Mouse (Mus musculus): ENCODE measurements around the gene Thsd7a. TPM values are rescaled to one million over a fixed set of nuclear protein-coding genes. Genes with fewer than 3 reads are reported as not detected.

Thsd7a gene
- polyA plus RNA-seq, 1 experiment from 2014 or later, result 5.1 TPM

DNA sequence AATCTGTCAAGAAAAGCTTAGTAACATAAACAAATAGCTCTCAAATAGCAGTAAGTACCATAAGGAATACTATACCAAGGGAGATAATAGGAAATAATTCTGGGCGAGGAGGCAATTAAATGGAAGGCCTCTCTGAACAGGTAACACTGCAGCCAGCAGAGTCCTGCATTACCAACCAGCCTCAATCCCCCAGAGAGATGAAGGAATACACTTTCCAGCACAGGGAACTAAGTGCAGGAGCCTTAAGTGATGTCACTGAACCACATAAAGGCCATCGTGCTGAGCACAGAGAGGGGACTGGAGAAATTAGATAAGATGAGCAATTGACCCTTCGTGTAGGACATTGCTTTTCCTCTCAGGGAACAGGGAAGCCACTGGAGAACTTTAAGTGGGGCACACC is 36.6 kb downstream of the Thsd7a start:
- no peaks in the 10 kb centered on the region for H3K27me3 ChIP-seq (ENCODE audit: control insufficient read depth, insufficient read depth, low read length)
- no peak overlapping the region for H3K27ac ChIP-seq (ENCODE audit: low read depth, low read length)
- H3K9ac ChIP-seq (ENCODE audit: low read depth, low read length), result no peak overlapping the region
- no peak for ATAC-seq (ENCODE audit: low FRiP score, low TSS enrichment)
- WGBS, result 55% methylated on average over 3 of the region's 3 CpGs
- no peak overlapping the region for H3K4me3 ChIP-seq (ENCODE audit: low read length)
- H3K4me2 ChIP-seq (replicated peaks; ENCODE audit: low read depth, low read length), result no peak overlapping the region
- H3K9me3 ChIP-seq (ENCODE audit: control insufficient read depth, low read length), result no peaks in the 10 kb centered on the region
- H3K36me3 ChIP-seq (ENCODE audit: control insufficient read depth, insufficient read depth, low read length), result no peaks in the 10 kb centered on the region
- no peaks in the 10 kb centered on the region for H3K4me1 ChIP-seq (ENCODE audit: control insufficient read depth, insufficient read depth, low read length)

DNA sequence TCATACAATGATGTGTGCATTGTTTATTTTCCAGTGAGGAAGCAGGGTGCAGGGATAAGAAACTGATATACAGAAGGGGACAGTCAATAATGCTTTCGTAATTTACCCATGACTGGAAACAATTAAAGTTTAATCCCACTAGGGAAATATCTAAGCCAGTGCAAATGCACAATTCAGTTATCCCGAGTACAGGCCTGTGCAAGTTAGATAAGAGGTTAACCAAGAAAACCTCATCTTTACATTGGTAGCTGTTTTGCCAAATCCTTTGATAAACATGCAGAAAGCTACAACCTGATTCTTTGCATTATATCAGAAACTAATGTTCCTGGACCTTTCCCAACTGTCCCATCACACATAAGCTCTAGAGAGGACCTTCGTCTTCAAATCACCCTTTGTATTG is 46.3 kb downstream of the Thsd7a start:
- WGBS, result 93% methylated on average over 3 of the region's 3 CpGs
- Histone ChIP-seq H3K27ac (ENCODE audit: low read depth, low read length) (no peak overlapping the region), H3K4me1 (ENCODE audit: control insufficient read depth, insufficient read depth, low read length) (no peaks in the 10 kb centered on the region), H3K4me3 (ENCODE audit: low read length) (no peak overlapping the region), H3K36me3 (ENCODE audit: control insufficient read depth, insufficient read depth, low read length) (no peaks in the 10 kb centered on the region), H3K9ac (ENCODE audit: low read depth, low read length) (no peak overlapping the region), H3K9me3 (ENCODE audit: control insufficient read depth, low read length) (no peaks in the 10 kb centered on the region), H3K27me3 (ENCODE audit: control insufficient read depth, insufficient read depth, low read length) (no peaks in the 10 kb centered on the region), H3K4me2 (replicated peaks; ENCODE audit: low read depth, low read length) (no peak overlapping the region)
- no peak for ATAC-seq (ENCODE audit: low FRiP score, low TSS enrichment)

DNA sequence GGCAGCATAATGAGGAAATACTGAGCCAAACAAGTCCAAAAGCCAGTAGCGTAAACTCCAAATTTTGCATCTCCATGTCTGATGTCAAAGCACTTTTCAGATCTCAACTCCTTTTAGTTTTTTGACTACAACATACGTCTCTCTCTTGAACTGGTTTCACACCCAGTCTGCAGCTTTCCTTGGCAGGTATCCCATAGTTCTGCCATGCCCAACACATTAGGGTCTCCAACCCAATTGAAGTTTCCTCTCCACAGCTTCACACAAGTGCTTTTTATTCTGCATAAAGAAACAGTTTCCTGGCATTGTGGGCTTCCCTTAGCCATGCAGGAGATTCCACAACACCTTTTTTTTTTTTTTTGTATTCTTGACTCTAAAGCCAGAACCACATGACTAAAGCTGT is 50.1 kb downstream of the Thsd7a start:
- no peak for ATAC-seq (ENCODE audit: low FRiP score, low TSS enrichment)
- no peaks in the 10 kb centered on the region for H3K9me3 ChIP-seq (ENCODE audit: control insufficient read depth, low read length)
- no peak overlapping the region for H3K4me3 ChIP-seq (ENCODE audit: low read length)
- H3K36me3 ChIP-seq (ENCODE audit: control insufficient read depth, insufficient read depth, low read length), result no peaks in the 10 kb centered on the region
- 88% methylated on average over 2 of the region's 2 CpGs for WGBS
- H3K4me1 ChIP-seq (ENCODE audit: control insufficient read depth, insufficient read depth, low read length), result no peaks in the 10 kb centered on the region
- H3K4me2 ChIP-seq (replicated peaks; ENCODE audit: low read depth, low read length), result no peak overlapping the region
- no peak overlapping the region for H3K9ac ChIP-seq (ENCODE audit: low read depth, low read length)
- H3K27ac ChIP-seq (ENCODE audit: low read depth, low read length), result no peak overlapping the region
- H3K27me3 ChIP-seq (ENCODE audit: control insufficient read depth, insufficient read depth, low read length), result no peaks in the 10 kb centered on the region

DNA sequence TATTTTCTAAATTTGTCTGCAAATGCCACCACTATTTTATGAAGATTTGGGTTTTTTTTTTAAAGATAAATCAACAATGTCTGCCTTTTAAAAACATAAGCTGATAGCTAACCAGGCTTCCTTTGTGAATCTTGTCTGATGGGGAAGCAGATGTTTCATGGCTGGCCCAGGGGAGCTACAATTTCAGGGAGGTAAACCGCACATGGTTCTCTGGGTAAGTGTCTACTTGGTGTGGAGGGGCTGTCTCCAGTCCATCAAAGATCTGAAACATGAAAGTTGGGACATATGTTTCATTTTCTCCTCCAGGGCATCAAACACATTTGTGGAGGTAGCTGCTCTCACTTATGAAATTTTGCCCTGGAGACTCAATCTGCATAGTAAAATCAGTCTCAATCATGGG is 55.5 kb downstream of the Thsd7a start:
- no peak overlapping the region for H3K4me2 ChIP-seq (replicated peaks; ENCODE audit: low read depth, low read length)
- no peak overlapping the region for H3K4me3 ChIP-seq (ENCODE audit: low read length)
- WGBS, result 91% methylated on average over 1 of the region's 1 CpGs
- no peaks in the 10 kb centered on the region for H3K9me3 ChIP-seq (ENCODE audit: control insufficient read depth, low read length)
- no peaks in the 10 kb centered on the region for H3K4me1 ChIP-seq (ENCODE audit: control insufficient read depth, insufficient read depth, low read length)
- no peak overlapping the region for H3K9ac ChIP-seq (ENCODE audit: low read depth, low read length)
- no peaks in the 10 kb centered on the region for H3K36me3 ChIP-seq (ENCODE audit: control insufficient read depth, insufficient read depth, low read length)
- no peaks in the 10 kb centered on the region for H3K27me3 ChIP-seq (ENCODE audit: control insufficient read depth, insufficient read depth, low read length)
- H3K27ac ChIP-seq (ENCODE audit: low read depth, low read length), result no peak overlapping the region
- no peak for ATAC-seq (ENCODE audit: low FRiP score, low TSS enrichment)

DNA sequence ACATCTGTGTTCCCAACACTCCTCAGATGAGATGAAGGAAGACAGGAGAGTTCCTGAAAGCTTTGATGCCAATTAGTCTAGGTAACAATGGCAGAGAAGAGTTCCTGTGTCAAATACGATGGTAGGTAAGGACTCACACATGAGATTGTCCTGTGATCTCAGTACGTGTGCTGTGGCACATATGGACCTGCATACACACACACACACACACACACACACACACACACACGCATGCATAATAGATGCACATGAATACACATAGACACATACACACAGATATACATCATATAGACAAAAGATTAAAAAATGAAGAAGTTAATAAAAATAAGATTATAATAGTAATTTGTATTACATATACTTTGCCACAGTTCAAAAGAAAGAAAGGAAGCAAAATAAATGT is 56.0 kb downstream of the Thsd7a start:
- 94% methylated on average over 3 of the region's 3 CpGs for WGBS

DNA sequence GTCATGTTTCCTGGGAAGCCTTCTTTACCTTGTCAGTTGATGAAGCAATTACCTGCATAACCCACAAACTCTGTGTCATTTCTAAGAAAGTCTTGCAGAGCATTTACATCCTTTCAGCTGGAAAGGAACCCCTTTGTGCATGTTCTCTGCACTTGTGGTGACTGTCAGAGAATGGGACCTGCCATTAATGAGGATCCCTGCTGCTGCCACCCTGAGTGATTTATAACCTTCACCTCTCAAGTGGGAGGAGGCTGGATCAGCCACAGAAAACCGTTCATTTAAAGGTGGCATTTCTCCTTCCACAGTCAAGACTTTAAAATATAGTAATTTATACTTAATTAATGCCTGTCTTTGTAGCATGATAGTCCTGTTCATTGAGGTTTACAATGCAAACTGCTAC is 99.6 kb downstream of the Thsd7a start:
- Histone ChIP-seq H3K27me3 (ENCODE audit: control insufficient read depth, insufficient read depth, low read length) (no peaks in the 10 kb centered on the region), H3K4me3 (ENCODE audit: low read length) (no peak overlapping the region), H3K4me1 (ENCODE audit: control insufficient read depth, insufficient read depth, low read length) (no peaks in the 10 kb centered on the region), H3K36me3 (ENCODE audit: control insufficient read depth, insufficient read depth, low read length) (no peaks in the 10 kb centered on the region), H3K27ac (ENCODE audit: low read depth, low read length) (no peak overlapping the region), H3K9ac (ENCODE audit: low read depth, low read length) (no peak overlapping the region), H3K4me2 (replicated peaks; ENCODE audit: low read depth, low read length) (no peak overlapping the region), H3K9me3 (ENCODE audit: control insufficient read depth, low read length) (no peaks in the 10 kb centered on the region)
- no peak for ATAC-seq (ENCODE audit: low FRiP score, low TSS enrichment)
- 6% methylated on average over 1 of the region's 1 CpGs for WGBS

More for the DNA sequence above, 56.0 kb downstream of the Thsd7a start:
- H3K9ac ChIP-seq (ENCODE audit: low read depth, low read length), result no peak overlapping the region
- no peaks in the 10 kb centered on the region for H3K36me3 ChIP-seq (ENCODE audit: control insufficient read depth, insufficient read depth, low read length)
- H3K4me1 ChIP-seq (ENCODE audit: control insufficient read depth, insufficient read depth, low read length), result no peaks in the 10 kb centered on the region
- H3K9me3 ChIP-seq (ENCODE audit: control insufficient read depth, low read length), result no peaks in the 10 kb centered on the region
- no peak overlapping the region for H3K4me2 ChIP-seq (replicated peaks; ENCODE audit: low read depth, low read length)
- H3K27ac ChIP-seq (ENCODE audit: low read depth, low read length), result no peak overlapping the region
- H3K27me3 ChIP-seq (ENCODE audit: control insufficient read depth, insufficient read depth, low read length), result no peaks in the 10 kb centered on the region
- ATAC-seq (ENCODE audit: low FRiP score, low TSS enrichment), result no peak
- no peak overlapping the region for H3K4me3 ChIP-seq (ENCODE audit: low read length)

DNA sequence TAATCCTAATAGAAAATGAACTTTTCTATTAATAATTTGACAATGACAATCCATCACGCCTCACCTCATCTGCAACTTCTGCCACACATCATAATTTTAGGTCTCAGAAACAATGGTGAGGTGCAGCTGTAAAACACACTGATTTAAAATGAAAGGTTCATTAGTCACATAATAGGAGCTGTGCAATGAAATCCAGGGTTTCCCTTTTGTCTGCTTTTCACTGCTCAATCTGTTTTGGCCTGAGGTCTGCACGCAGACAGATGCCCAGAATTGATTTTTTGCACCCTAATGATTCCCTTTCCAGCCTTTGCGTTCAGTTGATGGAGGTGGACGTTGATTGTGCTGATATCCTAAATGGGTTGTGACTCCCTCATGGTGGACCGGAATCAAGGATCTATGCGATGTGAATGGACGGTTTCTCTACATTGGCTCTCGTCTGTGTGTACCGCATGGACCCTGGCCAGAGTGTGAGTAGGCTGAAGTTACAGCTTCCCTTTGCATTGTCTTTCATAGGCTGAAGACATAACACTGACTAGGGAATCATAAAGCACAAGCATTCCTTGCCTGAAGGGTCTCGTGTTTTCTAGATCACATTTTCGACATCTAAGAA is 120.5 kb downstream of the Thsd7a start:
- Histone ChIP-seq H3K4me2 (replicated peaks; ENCODE audit: low read depth, low read length) (no peak overlapping the region), H3K9ac (ENCODE audit: low read depth, low read length) (no peak overlapping the region), H3K36me3 (ENCODE audit: control insufficient read depth, insufficient read depth, low read length) (no peaks in the 10 kb centered on the region), H3K4me3 (ENCODE audit: low read length) (no peak overlapping the region), H3K27ac (ENCODE audit: low read depth, low read length) (no peak overlapping the region), H3K4me1 (ENCODE audit: control insufficient read depth, insufficient read depth, low read length) (no peaks in the 10 kb centered on the region), H3K9me3 (ENCODE audit: control insufficient read depth, low read length) (no peaks in the 10 kb centered on the region), H3K27me3 (ENCODE audit: control insufficient read depth, insufficient read depth, low read length) (no peaks in the 10 kb centered on the region)
- WGBS, result 78% methylated on average over 11 of the region's 11 CpGs
- ATAC-seq (ENCODE audit: low FRiP score, low TSS enrichment), result no peak

DNA sequence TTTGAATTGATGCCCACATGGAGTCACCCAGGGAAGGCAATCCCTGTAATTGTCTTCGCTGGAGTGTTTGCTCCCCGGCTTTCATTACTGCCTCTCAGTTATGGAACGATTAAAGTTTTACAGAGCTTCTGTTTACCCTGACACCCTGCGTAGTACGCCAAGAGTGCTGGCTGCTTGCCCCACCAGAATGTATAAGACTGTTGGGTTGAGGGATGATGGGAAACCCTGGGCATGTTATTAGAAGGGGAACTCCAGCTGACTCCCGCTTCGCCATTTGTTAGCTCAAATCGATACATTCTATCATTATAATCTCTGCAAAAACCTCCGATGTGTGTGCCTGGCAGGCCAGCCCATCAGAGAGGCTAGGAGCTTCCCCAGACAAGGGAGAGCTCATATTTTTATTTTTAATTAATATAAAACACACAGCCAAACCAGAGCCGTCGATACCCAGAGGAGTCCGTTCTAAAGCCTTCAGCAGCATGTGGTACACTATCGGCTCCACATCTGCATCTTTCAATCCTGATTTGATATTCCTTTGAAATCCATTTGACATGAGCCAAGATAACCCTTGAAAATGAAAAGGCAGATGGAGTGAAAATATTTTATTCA is 142.5 kb downstream of the Thsd7a start:
- no peak overlapping the region for H3K4me2 ChIP-seq (replicated peaks; ENCODE audit: low read depth, low read length)
- no peak overlapping the region for H3K4me3 ChIP-seq (ENCODE audit: low read length)
- H3K36me3 ChIP-seq (ENCODE audit: control insufficient read depth, insufficient read depth, low read length), result no peaks in the 10 kb centered on the region
- no peak overlapping the region for H3K27ac ChIP-seq (ENCODE audit: low read depth, low read length)
- no peaks in the 10 kb centered on the region for H3K27me3 ChIP-seq (ENCODE audit: control insufficient read depth, insufficient read depth, low read length)
- 90% methylated on average over 13 of the region's 13 CpGs for WGBS
- H3K4me1 ChIP-seq (ENCODE audit: control insufficient read depth, insufficient read depth, low read length), result no peaks in the 10 kb centered on the region
- no peak overlapping the region for H3K9ac ChIP-seq (ENCODE audit: low read depth, low read length)
- H3K9me3 ChIP-seq (ENCODE audit: control insufficient read depth, low read length), result no peaks in the 10 kb centered on the region
- ATAC-seq (ENCODE audit: low FRiP score, low TSS enrichment), result no peak

DNA sequence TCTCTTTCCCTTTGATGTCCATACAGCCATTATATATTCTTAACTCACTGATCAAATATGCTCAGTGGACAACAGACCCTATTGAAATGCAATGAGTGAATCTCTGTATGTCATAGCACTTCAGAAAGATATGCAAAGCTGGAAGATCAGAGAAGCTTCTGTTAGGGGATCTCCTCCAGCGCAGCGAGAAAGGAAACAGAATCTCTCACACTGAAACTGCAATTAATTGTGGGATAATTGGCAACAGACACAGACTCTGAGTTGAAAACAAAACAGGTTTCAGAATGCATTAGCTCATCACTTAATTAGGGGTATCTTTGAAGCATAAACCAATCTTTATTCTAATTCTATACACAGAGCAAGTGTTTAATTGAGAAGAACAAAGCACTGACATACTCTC is 146.3 kb downstream of the Thsd7a start:
- H3K4me2 ChIP-seq (replicated peaks; ENCODE audit: low read depth, low read length), result no peak overlapping the region
- no peaks in the 10 kb centered on the region for H3K9me3 ChIP-seq (ENCODE audit: control insufficient read depth, low read length)
- H3K27me3 ChIP-seq (ENCODE audit: control insufficient read depth, insufficient read depth, low read length), result no peaks in the 10 kb centered on the region
- H3K4me1 ChIP-seq (ENCODE audit: control insufficient read depth, insufficient read depth, low read length), result no peaks in the 10 kb centered on the region
- no peak overlapping the region for H3K4me3 ChIP-seq (ENCODE audit: low read length)
- ATAC-seq (ENCODE audit: low FRiP score, low TSS enrichment), result no peak
- no peak overlapping the region for H3K9ac ChIP-seq (ENCODE audit: low read depth, low read length)
- WGBS, result 81% methylated on average over 2 of the region's 2 CpGs
- H3K27ac ChIP-seq (ENCODE audit: low read depth, low read length), result no peak overlapping the region
- no peaks in the 10 kb centered on the region for H3K36me3 ChIP-seq (ENCODE audit: control insufficient read depth, insufficient read depth, low read length)
